In the genomic region with DNA sequence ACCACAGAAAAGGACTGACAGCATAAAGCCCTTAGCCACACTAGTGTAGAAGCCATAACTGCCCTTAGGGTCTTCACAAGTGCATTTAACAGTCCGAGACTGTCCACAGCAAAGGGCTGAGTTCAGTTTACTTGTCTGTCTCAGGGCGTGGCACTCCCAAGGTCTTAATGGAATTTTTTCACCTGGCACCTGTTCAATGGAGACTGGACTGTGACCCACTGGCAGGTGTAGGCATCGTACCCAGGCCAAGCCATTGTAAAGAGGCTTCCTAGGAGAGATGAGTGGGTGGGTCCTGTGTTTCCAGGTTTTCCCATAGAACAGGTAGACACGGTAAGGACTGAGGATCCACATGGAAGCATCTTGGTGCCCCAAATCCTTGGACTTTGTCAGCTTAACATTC, we compare ENCODE assay signal across 21 mouse cellular contexts.
"Had no signal": no experiment of that assay in that cellular context is flagged by ENCODE, and none has a peak within 500 bp of the region (broad histone marks: within the 10 kb centered on the region; RNA-seq: fewer than 3 reads in every experiment).

No protein-coding gene starts in this region.

- H3K27ac ChIP-seq: limb, embryonic 10.5 days; limb, embryonic 13.5 days; liver, embryonic 14.5 days; macrophage; midbrain, embryonic 12.5 days; midbrain, embryonic 15.5 days; neural tube, embryonic 12.5 days; neural tube, embryonic 15.5 days; stomach, postnatal 0 days had no signal

- H3K4me3 ChIP-seq: limb, embryonic 10.5 days; limb, embryonic 13.5 days; midbrain, embryonic 12.5 days; midbrain, embryonic 15.5 days; neural tube, embryonic 12.5 days; neural tube, embryonic 15.5 days had no signal

- H3K27me3 ChIP-seq: limb, embryonic 13.5 days; midbrain, embryonic 12.5 days; midbrain, embryonic 15.5 days; neural tube, embryonic 12.5 days; neural tube, embryonic 15.5 days had no signal

- DNase-seq: kidney, adult 18-20 months; liver; liver, postnatal 0 days; lung, embryonic 14.5 days; right cerebral cortex, adult 18-20 months; right cerebral cortex, postnatal 14 days; right cerebral cortex, postnatal 4 days; thymus, adult 2 months; thymus, postnatal 14 days; thymus, postnatal 4 days had no signal

- H3K36me3 ChIP-seq: midbrain, embryonic 15.5 days had no signal

- H3K9ac ChIP-seq: limb, embryonic 13.5 days; liver, embryonic 14.5 days; liver, postnatal 0 days; lung, embryonic 14.5 days; midbrain, embryonic 12.5 days; midbrain, embryonic 15.5 days; neural tube, embryonic 12.5 days; neural tube, embryonic 15.5 days had no signal

- H3K4me2 ChIP-seq: limb, embryonic 13.5 days; lung, embryonic 14.5 days; midbrain, embryonic 12.5 days; midbrain, embryonic 15.5 days; neural tube, embryonic 12.5 days; neural tube, embryonic 15.5 days had no signal

- H3K9me3 ChIP-seq: limb, embryonic 10.5 days; limb, embryonic 13.5 days; midbrain, embryonic 12.5 days; midbrain, embryonic 15.5 days; neural tube, embryonic 12.5 days; neural tube, embryonic 15.5 days had no signal

- H3K4me1 ChIP-seq: midbrain, embryonic 12.5 days; midbrain, embryonic 15.5 days; neural tube, embryonic 12.5 days; neural tube, embryonic 15.5 days had no signal

- ATAC-seq: inflammation-experienced regulatory T-cells, adult 6 months; liver, postnatal 0 days; lung, postnatal 0 days; midbrain, embryonic 15.5 days had no signal
